Mouse (Mus musculus) small intestine, adult 2 months (tissue): ENCODE results near the gene Bod1l. TPM values are rescaled to one million over a fixed set of nuclear protein-coding genes. Genes with fewer than 3 reads are reported as not detected.

Source experiments
- H3K27ac ChIP-seq: fragments of 200-500 bp; 2 replicates; pipeline ENCODE4 v1.5.1; 2012; ENCODE audit warnings: low read depth, low read length, control low read depth, inconsistent platforms; ENCODE audit not compliant: insufficient read depth
- H3K27me3 ChIP-seq: fragments of 200-500 bp; 2 replicates; pipeline ENCODE4 v1.6.1; 2012; ENCODE audit warnings: mild to moderate bottlenecking, moderate library complexity, low read length, inconsistent platforms; ENCODE audit not compliant: control insufficient read depth, insufficient read depth
- H3K36me3 ChIP-seq: fragments of 200-500 bp; 2 replicates; pipeline ENCODE4 v1.6.1; 2012; ENCODE audit warnings: mild to moderate bottlenecking, low read length, control low read depth, inconsistent platforms; ENCODE audit not compliant: control insufficient read depth, insufficient read depth
- H3K4me1 ChIP-seq: fragments of 200-500 bp; 2 replicates; pipeline ENCODE4 v1.6.1; 2012; ENCODE audit warnings: low read length, inconsistent platforms, mixed read lengths; ENCODE audit not compliant: control insufficient read depth, insufficient read depth, insufficient read length
- H3K4me3 ChIP-seq: fragments of 200-500 bp; 2 replicates; pipeline ENCODE4 v1.5.1; 2012; ENCODE audit warnings: low read depth, mild to moderate bottlenecking, control low read depth, inconsistent platforms, low read length, moderate library complexity
- CTCF ChIP-seq: fragments of 200-500 bp; IDR thresholded peaks from 2 replicates; pipeline ENCODE4 v1.5.1; 2012; ENCODE audit warnings: low read depth, mild to moderate bottlenecking, control low read depth, inconsistent platforms, low read length, moderate library complexity, mixed read lengths; ENCODE audit not compliant: insufficient replicate concordance, insufficient read length; ENCODE audit errors: extremely low read depth
- POLR2A ChIP-seq: fragments of 200-500 bp; IDR thresholded peaks from 2 replicates; pipeline ENCODE4 v1.6.1; 2012; ENCODE audit warnings: low read depth, mild to moderate bottlenecking, control low read depth, inconsistent platforms, low read length, moderate library complexity
- WGBS: fragments of 180-500 bp; shearing (Covaris S2); methylation state at CpG from one replicate; pipeline ENCODE4 v1.1.7; 2018; 5-methylcytosine and 5-hydroxymethylcytosine counted together
- polyA plus RNA-seq: library from polyadenylated mRNA; depleted of rRNA; stranded (reverse); fragments of >200 nt; gene quantifications from 2 replicates; pipeline ENCODE4 v1.2.3, GENCODE M21; 2012

The Bod1l gene
- polyA plus RNA-seq, 1 experiment: 4.3 TPM

GRCm38 (mm10) chr5:41801622-41802021 is 42.5 kb downstream of the Bod1l start:
- WGBS: 93% methylated on average over 2 of the region's 2 CpGs
- no peaks in the 10 kb centered on the region for H3K4me1 ChIP-seq
- H3K36me3 ChIP-seq: peaks cover 33% of the 10 kb centered on the region

GRCm38 (mm10) chr5:41794434-41794833 is 49.7 kb downstream of the Bod1l start:
- no peaks in the 10 kb centered on the region for H3K4me1 ChIP-seq
- no peaks in the 10 kb centered on the region for H3K27me3 ChIP-seq
- H3K4me3 ChIP-seq: no peak overlapping the region
- H3K36me3 ChIP-seq: peaks cover 53% of the 10 kb centered on the region
- TF ChIP-seq POLR2A (no peak), CTCF (no peak)
- H3K27ac ChIP-seq: no peak overlapping the region

More at GRCm38 (mm10) chr5:41801622-41802021, 42.5 kb downstream of the Bod1l start:
- Histone ChIP-seq H3K27me3 (no peaks in the 10 kb centered on the region), H3K27ac (no peak overlapping the region), H3K4me3 (no peak overlapping the region)
- no peak for TF ChIP-seq CTCF
- no peak for TF ChIP-seq POLR2A

- 80% methylated on average over 2 of the region's 2 CpGs for WGBS
- no peak for TF ChIP-seq POLR2A
- no peak for TF ChIP-seq CTCF
- Histone ChIP-seq H3K4me3 (no peak overlapping the region), H3K27me3 (no peaks in the 10 kb centered on the region), H3K36me3 (peaks cover 58% of the 10 kb centered on the region), H3K4me1 (no peaks in the 10 kb centered on the region), H3K27ac (no peak overlapping the region)
Observed at GRCm38 (mm10) chr5:41790517-41790916, 53.6 kb downstream of the Bod1l start.

- no peak for TF ChIP-seq CTCF
- no peak for TF ChIP-seq POLR2A
Observed at GRCm38 (mm10) chr5:41788877-41789276, 55.2 kb downstream of the Bod1l start.

GRCm38 (mm10) chr5:41781890-41782289 is 62.2 kb downstream of the Bod1l start:
- 87% methylated on average over 5 of the region's 5 CpGs for WGBS
- peaks cover 5% of the 10 kb centered on the region for H3K36me3 ChIP-seq
- H3K4me3 ChIP-seq: no peak overlapping the region
- H3K27me3 ChIP-seq: no peaks in the 10 kb centered on the region
- no peak overlapping the region for H3K27ac ChIP-seq
- TF ChIP-seq CTCF: no peak
- TF ChIP-seq POLR2A: no peak
- H3K4me1 ChIP-seq: no peaks in the 10 kb centered on the region

More at GRCm38 (mm10) chr5:41788877-41789276, 55.2 kb downstream of the Bod1l start:
- peaks cover 49% of the 10 kb centered on the region for H3K36me3 ChIP-seq
- WGBS: 79% methylated on average over 6 of the region's 6 CpGs
- H3K27ac ChIP-seq: no peak overlapping the region
- no peaks in the 10 kb centered on the region for H3K27me3 ChIP-seq
- H3K4me1 ChIP-seq: no peaks in the 10 kb centered on the region
- H3K4me3 ChIP-seq: no peak overlapping the region

- TF ChIP-seq POLR2A (no peak), CTCF (no peak)
- 75% methylated on average over 3 of the region's 3 CpGs for WGBS
- H3K4me1 ChIP-seq: no peaks in the 10 kb centered on the region
- H3K4me3 ChIP-seq: no peak overlapping the region
- no peaks in the 10 kb centered on the region for H3K36me3 ChIP-seq
- no peak overlapping the region for H3K27ac ChIP-seq
- no peaks in the 10 kb centered on the region for H3K27me3 ChIP-seq
Observed at GRCm38 (mm10) chr5:41780026-41780425, 64.1 kb downstream of the Bod1l start.

GRCm38 (mm10) chr5:41775728-41776127 is 68.4 kb downstream of the Bod1l start:
- H3K4me1 ChIP-seq: no peaks in the 10 kb centered on the region
- 50% methylated on average over 6 of the region's 6 CpGs for WGBS
- TF ChIP-seq POLR2A (no peak), CTCF (no peak)

More at GRCm38 (mm10) chr5:41775728-41776127, 68.4 kb downstream of the Bod1l start:
- Histone ChIP-seq H3K27me3 (no peaks in the 10 kb centered on the region), H3K4me3 (no peak overlapping the region), H3K36me3 (no peaks in the 10 kb centered on the region), H3K27ac (no peak overlapping the region)
